Mouse (Mus musculus): Measurements from ENCODE around the gene Sema3d. TPM values are rescaled to one million over a fixed set of nuclear protein-coding genes. Genes with fewer than 3 reads are reported as not detected.

Sema3d gene
- polyA plus RNA-seq, 1 experiment: 5.3 TPM

DNA sequence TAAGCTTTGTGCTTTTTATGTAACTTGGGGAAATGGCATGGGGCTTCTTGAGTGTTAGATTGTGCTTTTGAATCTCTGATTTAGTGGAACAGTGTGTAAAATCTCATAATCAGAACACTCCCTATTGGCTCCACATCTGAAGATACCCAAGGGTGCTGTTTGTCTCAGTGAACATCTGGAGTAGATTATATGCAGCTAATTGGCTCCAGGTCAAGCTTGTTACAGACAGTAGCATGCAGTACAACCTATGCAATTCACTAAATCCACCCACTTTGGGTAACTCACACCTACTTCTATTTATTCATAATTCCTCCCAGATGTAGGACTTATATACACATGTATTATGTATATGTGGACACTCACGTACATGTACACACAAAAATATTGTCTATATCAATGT, 58.6 kb downstream of the Sema3d start:
- Histone ChIP-seq H3K4me1 (ENCODE audit: control insufficient read depth, insufficient read depth, low read length) (no peaks in the 10 kb centered on the region), H3K4me3 (ENCODE audit: insufficient read depth, low read length) (no peak overlapping the region), H3K27ac (ENCODE audit: insufficient read depth, low read length) (no peak overlapping the region)
- TF ChIP-seq CTCF (IDR thresholded peaks at IDR 0.05; ENCODE audit: borderline replicate concordance, insufficient read depth, low read length) (no peak), POLR2A (IDR thresholded peaks at IDR 0.05; ENCODE audit: low read depth, low read length) (no peak)

DNA sequence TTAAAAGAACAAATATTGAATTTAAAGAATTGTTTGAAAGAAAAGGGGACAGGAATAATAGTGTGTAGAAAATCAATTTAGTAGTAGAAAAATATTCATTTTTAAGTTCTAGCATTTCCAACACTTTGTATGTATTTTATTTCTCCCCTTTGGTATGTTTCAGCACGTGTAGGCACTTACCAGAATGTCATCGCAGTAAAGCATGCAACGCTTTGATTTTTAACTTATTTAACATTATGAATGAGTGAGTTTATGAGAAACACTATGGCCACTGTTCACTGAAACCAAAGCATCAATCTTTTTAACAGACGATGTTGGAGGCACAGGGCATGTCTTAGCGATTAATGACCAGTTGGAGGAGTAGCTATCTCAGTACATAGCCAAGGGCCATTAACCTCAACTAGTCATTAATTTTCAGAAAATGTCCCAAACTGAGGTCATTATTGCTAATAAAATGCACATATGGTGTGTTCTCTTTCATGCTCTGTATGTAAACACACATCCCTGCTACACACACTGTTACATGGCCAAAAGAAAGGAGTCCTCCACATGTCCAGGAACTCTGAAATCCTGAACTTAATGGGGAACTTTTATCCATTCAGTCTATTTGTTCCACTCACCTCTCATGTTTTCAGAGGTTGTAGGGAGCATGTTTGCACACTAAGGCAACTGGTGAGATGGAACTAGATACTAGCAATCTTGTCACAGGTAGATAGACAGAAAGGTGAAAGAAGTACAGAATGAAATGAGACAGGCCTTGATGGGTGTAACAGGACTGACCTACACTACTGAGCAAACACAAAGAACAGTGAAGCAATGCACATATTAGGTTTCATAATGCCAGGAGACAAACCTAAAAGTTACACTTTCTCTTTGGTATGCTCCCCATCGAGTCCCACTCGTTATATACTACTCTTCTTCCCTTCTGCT, 59.3 kb downstream of the Sema3d start:
- Histone ChIP-seq H3K4me1 (ENCODE audit: control insufficient read depth, insufficient read depth, low read length) (no peaks in the 10 kb centered on the region), H3K4me3 (ENCODE audit: insufficient read depth, low read length) (no peak overlapping the region), H3K27ac (ENCODE audit: insufficient read depth, low read length) (no peak overlapping the region)
- TF ChIP-seq POLR2A (IDR thresholded peaks at IDR 0.05; ENCODE audit: low read depth, low read length) (no peak), CTCF (IDR thresholded peaks at IDR 0.05; ENCODE audit: borderline replicate concordance, insufficient read depth, low read length) (no peak)

DNA sequence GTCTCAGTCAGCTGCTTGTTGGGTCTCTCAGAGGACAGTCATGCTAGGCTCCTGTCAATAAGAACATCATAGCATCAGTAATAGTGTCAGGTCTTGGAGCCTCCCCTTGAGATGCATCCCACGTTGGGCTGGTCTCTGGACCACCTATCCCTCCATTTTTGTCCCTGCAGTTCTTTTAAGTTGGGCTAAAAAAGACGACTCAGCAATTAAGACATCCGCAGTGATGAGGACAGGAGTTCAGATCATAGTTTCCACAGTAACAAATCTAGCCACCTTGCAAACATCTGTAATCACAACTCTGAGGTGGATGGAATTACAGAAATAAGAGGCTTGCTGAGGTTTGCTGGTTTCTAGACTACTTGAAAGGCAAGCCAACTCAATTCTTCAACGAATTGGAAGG, 67.9 kb downstream of the Sema3d start:
- TF ChIP-seq CTCF (IDR thresholded peaks at IDR 0.05; ENCODE audit: borderline replicate concordance, insufficient read depth, low read length) (no peak), POLR2A (IDR thresholded peaks at IDR 0.05; ENCODE audit: low read depth, low read length) (no peak)
- Histone ChIP-seq H3K4me3 (ENCODE audit: insufficient read depth, low read length) (no peak overlapping the region), H3K4me1 (ENCODE audit: control insufficient read depth, insufficient read depth, low read length) (no peaks in the 10 kb centered on the region), H3K27ac (ENCODE audit: insufficient read depth, low read length) (no peak overlapping the region)

DNA sequence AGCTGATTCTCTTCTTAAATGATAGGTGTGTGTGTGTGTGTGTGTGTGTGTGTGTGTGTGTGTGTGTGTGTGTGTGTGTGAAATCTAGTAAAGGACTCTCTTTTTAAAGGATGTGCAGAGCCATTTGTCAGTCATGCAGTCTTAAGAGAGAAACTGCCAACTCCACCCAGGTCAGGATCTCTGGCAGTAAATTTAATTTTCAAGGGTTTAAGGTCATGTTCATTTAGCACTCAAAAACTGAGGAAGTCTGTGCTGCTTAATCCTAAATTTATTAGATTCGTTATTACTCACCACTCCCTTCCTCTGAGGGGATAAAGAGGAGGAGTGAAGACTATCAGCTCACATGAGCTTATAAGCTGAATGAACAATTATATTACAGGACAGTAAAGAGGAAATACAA, 71.8 kb downstream of the Sema3d start:
- no peaks in the 10 kb centered on the region for H3K4me1 ChIP-seq (ENCODE audit: control insufficient read depth, insufficient read depth, low read length)
- H3K27ac ChIP-seq (ENCODE audit: insufficient read depth, low read length): no peak overlapping the region
- H3K4me3 ChIP-seq (ENCODE audit: insufficient read depth, low read length): no peak overlapping the region
- no peak for TF ChIP-seq CTCF (IDR thresholded peaks at IDR 0.05; ENCODE audit: borderline replicate concordance, insufficient read depth, low read length)

DNA sequence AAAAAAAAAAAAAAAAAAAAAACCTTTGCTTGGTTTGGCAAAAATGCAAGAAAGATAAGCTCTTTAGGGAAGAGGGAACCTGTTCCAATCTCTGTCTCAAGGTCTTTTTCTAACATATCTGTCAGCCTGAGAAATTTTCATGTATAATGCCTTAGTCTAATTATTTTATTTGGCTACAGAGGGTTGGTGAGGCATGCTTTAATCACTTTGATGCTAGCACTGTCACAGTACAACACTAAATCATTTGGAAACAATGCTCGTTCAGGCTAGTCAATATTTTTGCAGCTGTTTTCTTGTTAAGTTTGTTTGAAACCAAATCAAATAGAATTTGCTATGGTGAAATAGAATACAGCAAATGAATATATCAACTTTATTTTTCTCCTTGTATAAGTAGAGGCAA, 74.3 kb downstream of the Sema3d start:
- H3K4me3 ChIP-seq (ENCODE audit: insufficient read depth, low read length): no peak overlapping the region
- H3K27ac ChIP-seq (ENCODE audit: insufficient read depth, low read length): no peak overlapping the region
- no peak for TF ChIP-seq POLR2A (IDR thresholded peaks at IDR 0.05; ENCODE audit: low read depth, low read length)
- no peak for TF ChIP-seq CTCF (IDR thresholded peaks at IDR 0.05; ENCODE audit: borderline replicate concordance, insufficient read depth, low read length)
- no peaks in the 10 kb centered on the region for H3K4me1 ChIP-seq (ENCODE audit: control insufficient read depth, insufficient read depth, low read length)

DNA sequence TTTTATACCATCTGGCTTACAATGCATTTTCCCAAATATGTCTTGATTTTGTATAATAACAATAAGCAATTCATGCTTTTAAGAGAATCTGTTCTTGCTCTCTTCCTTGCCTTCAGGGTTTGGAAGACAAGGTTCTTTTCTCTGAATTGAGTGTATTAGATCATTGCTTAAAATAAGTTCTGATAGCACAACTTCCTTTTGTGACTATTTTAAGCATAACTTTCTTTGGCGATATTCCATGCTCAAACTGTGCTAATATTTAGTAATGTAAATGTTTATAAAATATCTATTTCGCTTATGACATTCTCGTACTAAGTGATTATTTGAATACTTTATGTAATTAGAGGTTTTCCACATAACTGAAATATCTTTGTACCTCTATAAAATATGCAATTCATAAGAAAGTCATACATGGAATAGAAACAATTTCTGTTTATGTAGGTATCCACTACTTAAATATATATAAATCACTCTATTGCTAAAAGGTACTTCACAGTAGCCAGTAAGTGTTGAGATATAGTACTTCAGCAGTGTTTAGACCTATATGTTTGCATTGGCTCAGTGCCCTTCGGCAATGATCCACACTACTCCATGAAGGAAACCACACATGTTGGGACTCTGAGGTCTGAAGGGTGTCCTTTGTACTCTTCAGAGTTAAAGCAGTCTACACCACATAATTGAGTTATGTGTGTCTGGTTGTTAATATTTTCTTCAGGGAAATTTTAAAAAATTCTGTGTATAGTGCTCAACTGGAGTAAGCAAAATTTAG, 84.6 kb downstream of the Sema3d start:
- Histone ChIP-seq H3K27ac (ENCODE audit: insufficient read depth, low read length) (no peak overlapping the region), H3K4me1 (ENCODE audit: control insufficient read depth, insufficient read depth, low read length) (no peaks in the 10 kb centered on the region; the same call in 1 of the 2 replicates), H3K4me3 (ENCODE audit: insufficient read depth, low read length) (no peak overlapping the region)
- no peak for TF ChIP-seq POLR2A (IDR thresholded peaks at IDR 0.05; ENCODE audit: low read depth, low read length)
- TF ChIP-seq CTCF (IDR thresholded peaks at IDR 0.05; ENCODE audit: borderline replicate concordance, insufficient read depth, low read length): no peak

DNA sequence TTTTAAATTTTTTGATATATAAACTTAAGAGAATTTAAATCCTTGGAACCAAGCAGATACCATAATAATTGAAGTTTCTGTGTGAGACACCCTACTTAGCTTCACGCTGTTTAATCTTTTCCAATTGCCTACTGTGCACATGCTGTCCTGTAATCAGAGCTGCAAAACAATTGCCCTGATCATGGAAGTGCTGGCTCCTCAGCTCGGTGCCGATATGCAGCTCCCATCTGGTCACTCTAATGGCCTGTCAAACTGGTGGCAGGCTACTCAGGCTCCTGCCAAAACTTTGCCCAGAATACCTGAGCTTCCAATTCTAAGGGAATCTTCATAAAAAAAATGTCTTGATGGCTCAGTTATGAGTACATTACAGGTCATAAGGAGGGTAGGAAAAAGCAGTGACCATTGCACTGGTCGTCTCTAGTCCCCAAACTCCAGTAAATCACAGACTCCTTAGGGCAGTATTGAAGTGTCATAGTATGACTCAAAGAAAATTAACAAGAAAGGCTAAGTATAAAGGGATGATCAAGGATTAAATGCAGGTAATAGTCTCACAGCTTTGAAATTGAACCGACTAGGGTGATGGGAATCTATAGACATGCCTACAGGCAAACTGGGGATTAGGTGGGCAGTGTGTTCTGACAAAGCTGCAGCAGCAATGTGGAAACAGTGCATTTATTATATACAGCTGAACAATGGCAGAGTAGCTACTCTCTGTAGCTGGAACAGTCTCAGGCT, 91.9 kb downstream of the Sema3d start:
- H3K4me1 ChIP-seq (ENCODE audit: control insufficient read depth, insufficient read depth, low read length): no peaks in the 10 kb centered on the region
- no peak overlapping the region for H3K27ac ChIP-seq (ENCODE audit: insufficient read depth, low read length)
- no peak for TF ChIP-seq POLR2A (IDR thresholded peaks at IDR 0.05; ENCODE audit: low read depth, low read length)
- no peak for TF ChIP-seq CTCF (IDR thresholded peaks at IDR 0.05; ENCODE audit: borderline replicate concordance, insufficient read depth, low read length)
- no peak overlapping the region for H3K4me3 ChIP-seq (ENCODE audit: insufficient read depth, low read length)

DNA sequence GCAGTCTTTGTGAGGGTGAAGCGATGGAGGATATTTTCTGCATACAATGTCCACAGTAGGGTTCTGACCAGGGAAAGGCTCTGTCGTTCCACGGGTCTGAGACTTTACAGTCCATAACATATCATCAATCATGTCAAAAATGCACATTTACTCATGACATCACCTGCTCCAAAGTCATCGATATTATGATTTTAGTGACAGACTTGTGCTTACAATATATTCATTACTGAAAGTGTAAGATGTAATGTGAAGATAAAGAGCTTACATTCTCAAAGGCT, 92.4 kb downstream of the Sema3d start:
- Histone ChIP-seq H3K27ac (ENCODE audit: insufficient read depth, low read length) (no peak overlapping the region), H3K4me1 (ENCODE audit: control insufficient read depth, insufficient read depth, low read length) (no peaks in the 10 kb centered on the region), H3K4me3 (ENCODE audit: insufficient read depth, low read length) (no peak overlapping the region)
- TF ChIP-seq POLR2A (IDR thresholded peaks at IDR 0.05; ENCODE audit: low read depth, low read length): no peak

DNA sequence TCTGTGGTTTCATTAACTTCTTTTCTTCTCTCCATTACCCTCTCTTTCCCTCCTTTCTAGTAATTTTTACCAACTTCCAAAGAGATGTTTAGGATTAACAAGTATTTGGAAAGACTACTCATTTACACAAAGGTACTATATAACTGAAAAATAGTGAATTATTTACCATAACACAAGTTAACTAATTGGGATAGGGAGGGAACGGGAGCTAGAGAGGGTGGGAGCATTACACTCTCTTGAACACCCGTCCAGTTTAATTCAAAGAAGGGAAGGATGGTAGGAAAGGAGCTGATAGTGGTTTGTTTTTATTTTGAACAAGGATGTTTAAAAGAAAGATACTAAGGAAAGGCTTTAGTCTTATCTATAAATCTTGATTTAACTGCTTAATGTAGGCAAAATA, 104.7 kb downstream of the Sema3d start:
- H3K4me3 ChIP-seq (ENCODE audit: insufficient read depth, low read length): no peak overlapping the region
- H3K27ac ChIP-seq (ENCODE audit: insufficient read depth, low read length): no peak overlapping the region
- no peaks in the 10 kb centered on the region for H3K4me1 ChIP-seq (ENCODE audit: control insufficient read depth, insufficient read depth, low read length)
- no peak for TF ChIP-seq CTCF (IDR thresholded peaks at IDR 0.05; ENCODE audit: borderline replicate concordance, insufficient read depth, low read length)
- no peak for TF ChIP-seq POLR2A (IDR thresholded peaks at IDR 0.05; ENCODE audit: low read depth, low read length)

DNA sequence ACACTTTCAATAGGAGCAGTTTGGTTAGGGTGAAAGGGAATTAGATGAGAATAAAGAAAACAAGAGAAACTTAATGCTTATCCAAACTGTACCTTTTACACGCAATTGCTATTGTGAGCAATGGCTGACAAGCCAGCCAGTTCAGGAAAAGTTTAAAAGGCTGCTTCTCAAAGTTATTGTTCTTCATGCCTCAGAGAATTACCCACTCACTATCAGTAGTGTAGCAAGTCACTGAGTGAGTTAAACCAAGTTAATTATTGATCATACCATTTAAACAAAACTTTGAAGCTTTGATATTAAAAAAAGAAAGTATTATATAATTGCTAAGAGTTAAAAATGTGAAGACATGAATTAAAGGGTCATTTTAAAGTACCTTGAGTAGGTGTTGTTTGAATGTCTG, 108.5 kb downstream of the Sema3d start:
- Histone ChIP-seq H3K27ac (ENCODE audit: insufficient read depth, low read length) (no peak overlapping the region), H3K4me3 (ENCODE audit: insufficient read depth, low read length) (no peak overlapping the region), H3K4me1 (ENCODE audit: control insufficient read depth, insufficient read depth, low read length) (no peaks in the 10 kb centered on the region)
- TF ChIP-seq CTCF (IDR thresholded peaks at IDR 0.05; ENCODE audit: borderline replicate concordance, insufficient read depth, low read length) (no peak), POLR2A (IDR thresholded peaks at IDR 0.05; ENCODE audit: low read depth, low read length) (no peak)

Data from embryonic fibroblast, embryonic 13.5 days (primary cell).